Mouse (Mus musculus) monocyte, adult 5-6 weeks (primary cell): Measurements from ENCODE around the gene Rad52. TPM values are rescaled to one million over a fixed set of nuclear protein-coding genes. Genes with fewer than 3 reads are reported as not detected.
A peak's percentile ranks its signal among the peaks of the same experiment; 100 is the strongest.

Experiments
- ATAC-seq: fragments of 153-309, 156-312 bp; replicated peaks from 2 replicates; pipeline ENCODE4 v1.8.0; 2017; ENCODE audit warnings: mild to moderate bottlenecking; ENCODE audit not compliant: low TSS enrichment, insufficient number of reproducible peaks, severe bottlenecking, poor library complexity, low FRiP score
- total RNA-seq: library from RNA; stranded (forward); fragments of 200-1000, 200-491, 200-594 nt; gene quantifications from 3 replicates; pipeline ENCODE4 v1.2.3, GENCODE M21; 2017

The Rad52 gene
- total RNA-seq, result 9.5 to 23.1 TPM (median 14.6 TPM) in 3 replicates

- ATAC-seq, result peak; percentile 94
These were observed at the start of gene Rad52 for GRCm38 (mm10) chr6:119902204-119903080. Gene Rad52 (plus strand): TSS chr6:119902698.

- no peak for ATAC-seq
These were observed 48.3 kb upstream of the Rad52 start for GRCm38 (mm10) chr6:119854156-119854555.

GRCm38 (mm10) chr6:119855471-119855870 is 47.0 kb upstream of the Rad52 start:
- ATAC-seq, result no peak

GRCm38 (mm10) chr6:119860236-119860635 is 42.3 kb upstream of the Rad52 start:
- no peak for ATAC-seq

GRCm38 (mm10) chr6:119861519-119861918 is 41.0 kb upstream of the Rad52 start:
- ATAC-seq, result no peak

GRCm38 (mm10) chr6:119864341-119865034 is 38.0 kb upstream of the Rad52 start:
- no peak for ATAC-seq

- ATAC-seq, result no peak
These were observed 19.3 kb upstream of the Rad52 start for GRCm38 (mm10) chr6:119883151-119883550.

GRCm38 (mm10) chr6:119892711-119893110 is 9.8 kb upstream of the Rad52 start:
- ATAC-seq, result no peak

- ATAC-seq, result no peak
These were observed 737 bp downstream of the Rad52 start for GRCm38 (mm10) chr6:119903081-119903789.

GRCm38 (mm10) chr6:119905461-119905860 is 3.0 kb downstream of the Rad52 start:
- no peak for ATAC-seq

GRCm38 (mm10) chr6:119912046-119912445 is 9.5 kb downstream of the Rad52 start:
- no peak for ATAC-seq

GRCm38 (mm10) chr6:119915710-119916109 is 13.2 kb downstream of the Rad52 start:
- no peak for ATAC-seq

- ATAC-seq, result peak; percentile 86
These were observed 16.2 kb downstream of the Rad52 start for GRCm38 (mm10) chr6:119918561-119919181.

- no peak for ATAC-seq
These were observed 19.6 kb downstream of the Rad52 start for GRCm38 (mm10) chr6:119922136-119922535.

- ATAC-seq, result no peak
These were observed 20.0 kb downstream of the Rad52 start for GRCm38 (mm10) chr6:119922544-119922943.

GRCm38 (mm10) chr6:119924235-119925005 is 21.9 kb downstream of the Rad52 start:
- ATAC-seq, result no peak
